Mouse (Mus musculus) brain, adult 2 months (tissue): ENCODE results near the gene Pgbd5.

Source experiments
- DNase-seq: peaks from one replicate; pipeline ENCODE4 v3.0.0; 2011; ENCODE audit warnings: low read depth, low spot score

Pgbd5 gene

GRCm38 (mm10) chr8:124392271-124393012 lies 47.0 kb downstream of the Pgbd5 start:
- no peak for DNase-seq

- DNase-seq, result peak; percentile 71
Measured at GRCm38 (mm10) chr8:124391191-124391590, 48.3 kb downstream of the Pgbd5 start.

- DNase-seq, result peak; percentile 93
Measured at GRCm38 (mm10) chr8:124389495-124389894, 50.0 kb downstream of the Pgbd5 start.

GRCm38 (mm10) chr8:124386225-124386899 lies 53.1 kb downstream of the Pgbd5 start:
- DNase-seq, result peak; percentile 96

- peak; percentile 65 for DNase-seq
Measured at GRCm38 (mm10) chr8:124384336-124384735, 55.1 kb downstream of the Pgbd5 start.

GRCm38 (mm10) chr8:124382235-124382634 lies 57.2 kb downstream of the Pgbd5 start:
- peak; percentile 81 for DNase-seq

- no peak for DNase-seq
Measured at GRCm38 (mm10) chr8:124379289-124379688, 60.2 kb downstream of the Pgbd5 start.

GRCm38 (mm10) chr8:124376406-124376805 lies 63.1 kb downstream of the Pgbd5 start:
- DNase-seq, result no peak

- DNase-seq, result peak; percentile 51
Measured at GRCm38 (mm10) chr8:124375727-124376126, 63.7 kb downstream of the Pgbd5 start.

GRCm38 (mm10) chr8:124375168-124375567 lies 64.3 kb downstream of the Pgbd5 start:
- peak; percentile 75 for DNase-seq

- peak; percentile 64 for DNase-seq
Measured at GRCm38 (mm10) chr8:124373753-124374152, 65.7 kb downstream of the Pgbd5 start.

GRCm38 (mm10) chr8:124371410-124372123 lies 67.9 kb downstream of the Pgbd5 start:
- DNase-seq, result no peak

- DNase-seq, result peak; percentile 58
Measured at GRCm38 (mm10) chr8:124370422-124371183, 68.9 kb downstream of the Pgbd5 start.

- peak; percentile 87 for DNase-seq
Measured at GRCm38 (mm10) chr8:124368213-124368612, 71.2 kb downstream of the Pgbd5 start.

- DNase-seq, result no peak
Measured at GRCm38 (mm10) chr8:124363337-124363736, 76.1 kb downstream of the Pgbd5 start.

- DNase-seq, result no peak
Measured at GRCm38 (mm10) chr8:124362589-124362988, 76.9 kb downstream of the Pgbd5 start.

GRCm38 (mm10) chr8:124361773-124362427 lies 77.6 kb downstream of the Pgbd5 start:
- DNase-seq, result no peak

GRCm38 (mm10) chr8:124360911-124361310 lies 78.5 kb downstream of the Pgbd5 start:
- DNase-seq, result no peak

- DNase-seq, result no peak
Measured at GRCm38 (mm10) chr8:124351636-124352035, 87.8 kb downstream of the Pgbd5 start.

- DNase-seq, result peak; percentile 77
Measured at GRCm38 (mm10) chr8:124349663-124350062, 89.8 kb downstream of the Pgbd5 start.

GRCm38 (mm10) chr8:124348087-124348486 lies 91.4 kb downstream of the Pgbd5 start:
- DNase-seq, result no peak
